Mouse (Mus musculus) inflammation-experienced regulatory T-cells (primary cell): Measurements from ENCODE around the gene Retreg3. TPM values are rescaled to one million over a fixed set of nuclear protein-coding genes. Genes with fewer than 3 reads are reported as not detected.

Experiments used
- polyA plus RNA-seq, 2 experiments: library from polyadenylated mRNA; unstranded; fragments of 100-300 nt; shearing (Covaris generic); gene quantifications; one replicate each; pipeline ENCODE4 v1.2.1; 2017

Gene Retreg3
- 10 to 100 TPM; 68.5 to 73.8 TPM for polyA plus RNA-seq

GRCm38 (mm10) chr11:101119761-101120544 lies at the start of gene Retreg3, which contains the start of gene Tubg1:
Gene Retreg3, minus strand, starts transcription at chr11:101119893.
Gene Tubg1, plus strand, starts transcription at chr11:101119938.

DNA sequence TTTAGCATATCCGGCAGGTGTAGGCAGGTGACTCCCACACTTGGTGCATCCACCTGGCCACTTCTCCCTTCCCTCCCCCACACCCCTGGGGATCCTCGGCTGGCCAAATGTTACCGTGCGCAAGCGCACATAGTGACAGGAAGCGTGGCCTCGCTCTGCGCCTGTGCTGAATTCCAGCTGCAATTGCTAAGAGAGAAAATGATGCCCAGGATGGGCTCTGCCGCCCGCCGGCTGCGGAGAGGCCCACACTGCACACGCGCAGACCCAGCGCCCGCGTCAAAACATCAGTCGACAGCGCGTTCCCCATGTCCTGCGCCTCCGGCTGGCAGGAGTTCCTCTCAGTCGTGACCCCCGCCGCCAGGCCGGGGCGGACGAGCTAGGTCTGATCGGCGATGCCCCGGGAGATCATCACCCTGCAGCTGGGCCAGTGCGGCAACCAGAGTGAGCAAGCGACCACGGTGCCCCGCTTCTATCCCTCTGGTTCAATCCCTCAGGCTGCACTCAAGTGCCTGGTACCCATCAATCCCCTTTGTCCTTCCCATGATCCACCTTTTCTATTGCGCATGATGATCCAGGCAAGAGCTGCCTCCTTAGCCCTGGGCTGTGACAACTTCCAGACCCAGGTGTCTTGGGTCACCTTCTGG lies 36.2 kb upstream of the Retreg3 start, which contains the start of gene Tubg2:
Gene Tubg2, plus strand, starts transcription at position 180 of the 644 bp plus-strand sequence.

GRCm38 (mm10) chr11:101095314-101096024 lies 24.2 kb downstream of the Retreg3 start, which contains the start of gene Psmc3ip:
Gene Psmc3ip, minus strand, starts transcription at chr11:101095436.

GRCm38 (mm10) chr11:101086756-101087681 lies 32.7 kb downstream of the Retreg3 start, which contains the start of gene Mlx:
Gene Mlx, plus strand, starts transcription at chr11:101087277.

DNA sequence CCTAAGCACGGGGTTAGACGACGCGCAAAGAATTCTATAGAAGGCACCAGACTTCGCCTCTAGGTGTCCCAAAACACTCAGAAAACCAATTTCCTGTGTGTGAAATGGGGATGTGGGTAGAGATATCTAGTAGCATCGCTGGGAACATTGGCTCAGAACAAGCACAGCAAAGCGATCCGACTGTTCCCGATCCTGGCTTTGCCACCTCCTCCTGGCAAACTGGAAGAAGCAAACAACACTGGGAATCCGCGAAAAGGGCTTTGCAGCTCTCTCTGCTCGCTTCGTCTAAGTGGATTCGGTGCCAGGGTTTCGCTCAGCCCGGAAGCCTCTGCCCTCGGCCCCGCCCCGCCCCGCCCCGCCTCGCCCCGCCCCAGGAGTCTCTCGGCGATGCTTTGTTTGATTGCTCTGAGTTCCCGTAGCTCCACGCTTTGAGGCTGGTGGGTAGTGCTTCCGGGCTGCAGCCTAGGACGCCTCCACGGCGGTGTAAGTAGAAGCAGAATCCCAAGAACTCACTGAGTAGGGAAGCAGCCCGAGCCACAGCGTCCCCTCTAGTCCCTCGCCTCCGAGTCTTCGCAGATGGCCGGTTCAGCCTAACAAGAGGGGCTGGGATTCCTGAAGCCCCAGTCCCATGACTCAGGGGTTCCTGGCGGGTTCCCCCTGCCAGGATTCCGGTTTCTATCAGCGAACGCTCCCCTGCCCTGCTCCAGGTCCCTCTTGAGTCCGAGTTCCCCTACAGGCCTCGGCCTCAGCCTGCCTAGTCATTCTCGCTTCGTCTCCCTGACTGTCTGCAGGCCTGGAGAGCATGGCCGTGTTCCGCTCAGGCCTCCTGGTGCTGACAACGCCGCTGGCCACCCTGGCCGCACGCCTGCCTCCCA lies 37.2 kb downstream of the Retreg3 start, which contains the start of gene Coasy:
Gene Coasy, plus strand, starts transcription at position 358 of the 875 bp plus-strand sequence.

DNA sequence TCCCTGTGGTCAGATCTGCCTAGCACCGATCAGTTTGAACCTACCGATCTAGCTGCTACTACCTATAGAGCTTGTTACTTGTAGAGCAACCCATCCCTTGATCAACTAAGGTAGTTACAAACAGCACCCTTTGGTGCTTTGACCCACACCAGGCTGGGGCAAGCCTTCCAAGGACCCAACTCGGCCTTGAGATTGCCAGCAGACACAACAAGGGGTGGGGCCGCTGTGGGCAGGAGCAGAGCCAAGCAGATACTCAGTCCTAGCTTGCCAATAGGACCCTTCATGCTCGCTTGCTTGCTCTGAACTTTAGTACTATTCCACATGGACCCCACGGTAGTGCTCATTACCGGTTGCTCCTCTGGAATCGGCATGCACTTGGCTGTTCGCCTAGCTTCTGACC lies 41.6 kb downstream of the Retreg3 start, which contains the start of gene Hsd17b1:
Gene Hsd17b1, plus strand, starts transcription at position 291 of the 400 bp plus-strand sequence.

GRCm38 (mm10) chr11:101069391-101070188 lies 50.1 kb downstream of the Retreg3 start, which contains the start of gene Naglu:
Gene Naglu, plus strand, starts transcription at chr11:101070012.

Other genes starting within 250 kb of the Retreg3 start
- gene Stat3, start 180.4 kb downstream of the Retreg3 start, polyA plus RNA-seq = 100 to 1,000 TPM; 233 to 234 TPM
- under 1 TPM; 0.32 to 0.83 TPM for gene Cavin1, start 149.0 kb downstream of the Retreg3 start, polyA plus RNA-seq
- gene Atp6v0a1, start 110.4 kb downstream of the Retreg3 start, polyA plus RNA-seq = 1 to 10 TPM; 8.9 to 9.8 TPM
- gene Naglu, start 49.9 kb downstream of the Retreg3 start, polyA plus RNA-seq = 10 to 100 TPM; 27.4 to 32.0 TPM
- gene Hsd17b1, start 41.5 kb downstream of the Retreg3 start, polyA plus RNA-seq = 1 to 10 TPM in 1 of 2 experiments, under 1 TPM in 1; 0.39 to 2.9 TPM
- 10 to 100 TPM; 26.6 to 33.3 TPM for gene Coasy, start 37.3 kb downstream of the Retreg3 start, polyA plus RNA-seq
- gene Mlx, start 32.6 kb downstream of the Retreg3 start, polyA plus RNA-seq = 100 to 1,000 TPM in 1 of 2 experiments, 10 to 100 TPM in 1; 81.3 to 127 TPM
- 1 to 10 TPM; 6.8 to 8.2 TPM for gene Psmc3ip, start 24.5 kb downstream of the Retreg3 start, polyA plus RNA-seq
- gene Tubg1, start within 50 bp of the Retreg3 start, polyA plus RNA-seq = 10 to 100 TPM; 36.2 to 39.8 TPM
- 1 to 10 TPM; 4.0 to 6.8 TPM for gene Tubg2, start 36.0 kb upstream of the Retreg3 start, polyA plus RNA-seq
- under 1 TPM; 0.25 to 0.27 TPM for gene Cntnap1, start 50.6 kb upstream of the Retreg3 start, polyA plus RNA-seq
- 1 to 10 TPM in 1 of 2 experiments, under 1 TPM in 1; 0.14 to 1.2 TPM for gene Plekhh3, start 51.5 kb upstream of the Retreg3 start, polyA plus RNA-seq
- 1 to 10 TPM in 1 of 2 experiments, under 1 TPM in 1; 0.70 to 5.0 TPM for gene Ccr10, start 55.5 kb upstream of the Retreg3 start, polyA plus RNA-seq
- 10 to 100 TPM; 66.9 to 83.4 TPM for gene Ezh1, start 106.6 kb upstream of the Retreg3 start, polyA plus RNA-seq
- gene Ramp2, start 126.1 kb upstream of the Retreg3 start, polyA plus RNA-seq = 1 to 10 TPM in 1 of 2 experiments, not detected in 1; 1.3 TPM
- 100 to 1,000 TPM; 145 to 147 TPM for gene Vps25, start 133.8 kb upstream of the Retreg3 start, polyA plus RNA-seq
- 1 to 10 TPM; 2.7 to 2.9 TPM for gene Wnk4, start 140.7 kb upstream of the Retreg3 start, polyA plus RNA-seq
- gene Cntd1, start 159.1 kb upstream of the Retreg3 start, polyA plus RNA-seq = 1 to 10 TPM in 1 of 2 experiments, under 1 TPM in 1; 0.90 to 1.2 TPM
- 100 to 1,000 TPM; 101 to 110 TPM for gene Coa3, start 159.2 kb upstream of the Retreg3 start, polyA plus RNA-seq
- gene Becn1, start 182.4 kb upstream of the Retreg3 start, polyA plus RNA-seq = 100 to 1,000 TPM; 184 to 206 TPM
- gene Psme3, start 196.3 kb upstream of the Retreg3 start, polyA plus RNA-seq = 100 to 1,000 TPM; 161 to 164 TPM
- 1 to 10 TPM; 3.5 to 4.0 TPM for gene Aoc2, start 205.2 kb upstream of the Retreg3 start, polyA plus RNA-seq
- under 1 TPM; 0.09 to 0.12 TPM for gene Aoc3, start 210.7 kb upstream of the Retreg3 start, polyA plus RNA-seq
- not detected for gene G6pc, start 247.7 kb upstream of the Retreg3 start, polyA plus RNA-seq